Mouse (Mus musculus) cortical plate, adult 2 months (tissue): ENCODE data around the gene 4921501E09Rik. TPM values are rescaled to one million over a fixed set of nuclear protein-coding genes. Genes with fewer than 3 reads are reported as not detected.
"Not testable (repeated sequence)": the region's sequence is repeated elsewhere in the genome, so short reads cannot be mapped to it uniquely, and the experiment has no call there.

Experiments
- H3K27ac ChIP-seq: fragments of 200-500 bp; 2 replicates; pipeline ENCODE4 v1.5.1; 2012; ENCODE audit warnings: low read length, control low read depth, inconsistent platforms; ENCODE audit not compliant: insufficient read depth
- H3K4me1 ChIP-seq: fragments of 200-500 bp; 2 replicates; pipeline ENCODE4 v1.6.1; 2011; ENCODE audit warnings: low read length; ENCODE audit not compliant: control insufficient read depth, insufficient read depth
- H3K4me3 ChIP-seq: fragments of 200-500 bp; 2 replicates; pipeline ENCODE4 v1.5.1; 2011; ENCODE audit warnings: mild to moderate bottlenecking, low read length, control low read depth; ENCODE audit not compliant: insufficient read depth
- CTCF ChIP-seq: fragments of 200-500 bp; IDR thresholded peaks from 2 replicates; pipeline ENCODE4 v1.5.1; 2011; ENCODE audit warnings: mild to moderate bottlenecking, control low read depth, low read length; ENCODE audit not compliant: insufficient read depth; ENCODE audit errors: extremely low read depth
- POLR2A ChIP-seq: fragments of 200-500 bp; IDR thresholded peaks from 2 replicates; pipeline ENCODE4 v1.6.1; 2011; ENCODE audit warnings: mild to moderate bottlenecking, low read length, control low read depth; ENCODE audit not compliant: insufficient read depth; ENCODE audit errors: extremely low read depth
- polyA plus RNA-seq: library from polyadenylated mRNA; depleted of rRNA; stranded (reverse); fragments of >200 nt; gene quantifications from 2 replicates; pipeline ENCODE4 v1.2.3, GENCODE M21; 2012; rRNA removed

4921501E09Rik gene
- polyA plus RNA-seq, 1 experiment, result 0.08 TPM

DNA sequence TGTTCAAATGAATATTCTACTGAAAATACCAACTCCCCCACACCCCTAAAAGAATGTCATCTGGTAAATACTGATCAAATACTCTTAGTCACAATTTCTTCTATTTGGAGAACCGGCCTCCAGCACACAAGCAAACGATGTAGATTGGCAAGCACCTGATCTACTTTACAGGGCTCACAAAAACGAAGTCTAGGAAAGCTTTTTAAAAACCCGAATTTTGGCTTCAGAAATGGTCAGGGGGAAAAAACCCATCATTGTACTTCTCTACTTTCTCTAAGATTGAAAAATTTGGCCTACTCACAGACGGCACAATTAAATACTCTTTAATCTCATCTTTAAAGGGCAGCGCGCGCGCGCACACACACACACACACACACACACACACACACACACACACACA lies 35.5 kb downstream of the 4921501E09Rik start:
- Histone ChIP-seq H3K27ac (no peak overlapping the region), H3K4me1 (no peaks in the 10 kb centered on the region), H3K4me3 (peak overlapping the region; percentile 85; the same call in 1 of the 2 replicates)
- TF ChIP-seq POLR2A (no peak), CTCF (no peak)

DNA sequence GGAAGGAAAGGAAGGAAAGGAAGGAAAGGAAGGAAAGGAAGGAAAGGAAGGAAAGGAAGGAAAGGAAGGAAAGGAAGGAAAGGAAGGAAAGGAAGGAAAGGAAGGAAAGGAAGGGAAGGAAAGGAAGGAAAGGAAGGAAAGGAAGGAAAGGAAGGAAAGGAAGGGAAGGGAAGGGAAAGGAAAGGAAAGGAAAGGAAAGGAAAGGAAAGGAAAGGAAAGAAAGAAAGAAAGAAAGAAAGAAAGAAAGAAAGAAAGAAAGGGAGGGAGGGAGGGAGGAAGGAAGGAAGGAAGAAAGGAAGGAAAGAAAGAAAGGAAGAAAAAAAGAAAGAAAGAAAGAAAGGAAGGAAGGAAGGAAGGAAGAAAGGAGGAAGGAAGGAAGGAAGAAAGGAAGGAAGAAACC lies 47.4 kb downstream of the 4921501E09Rik start:
- not testable (repeated sequence) for H3K27ac ChIP-seq, H3K4me3 ChIP-seq, H3K4me1 ChIP-seq

Other genes starting within 250 kb of the 4921501E09Rik start
- gene Zfp799, start 237.8 kb downstream of the 4921501E09Rik start, polyA plus RNA-seq, result 12.5 and 14.7 TPM in 2 replicates
- gene Zfp870, start 176.4 kb downstream of the 4921501E09Rik start, polyA plus RNA-seq, result 5.2 and 5.5 TPM in 2 replicates
- 17.0 and 18.6 TPM in 2 replicates for gene Cyp4f14, start 150.7 kb downstream of the 4921501E09Rik start, polyA plus RNA-seq
- gene Cyp4f13, start 120.7 kb downstream of the 4921501E09Rik start, polyA plus RNA-seq, result 32.8 and 37.6 TPM in 2 replicates
- 3.1 and 3.2 TPM in 2 replicates for gene Zfp472, start 102.2 kb downstream of the 4921501E09Rik start, polyA plus RNA-seq
- gene Zfp952, start 74.9 kb downstream of the 4921501E09Rik start, polyA plus RNA-seq, result 10.6 and 11.4 TPM in 2 replicates
- 9.7 and 10.1 TPM in 2 replicates for gene Zfp763, start 34.7 kb downstream of the 4921501E09Rik start, polyA plus RNA-seq
- 8.0 and 8.6 TPM in 2 replicates for gene Zfp563, start 21.3 kb upstream of the 4921501E09Rik start, polyA plus RNA-seq
- gene Morc2b, start 71.6 kb upstream of the 4921501E09Rik start, polyA plus RNA-seq, result 4.6 and 5.2 TPM in 2 replicates
- gene Olfr55, start 100.4 kb upstream of the 4921501E09Rik start, polyA plus RNA-seq, result not detected in 2 replicates
- gene Olfr239, start 123.2 kb upstream of the 4921501E09Rik start, polyA plus RNA-seq, result not detected in 2 replicates
- 2.5 and 2.7 TPM in 2 replicates for gene Olfr1564, start 153.6 kb upstream of the 4921501E09Rik start, polyA plus RNA-seq
- 4.9 and 5.0 TPM in 2 replicates for gene Zfp955a, start 187.1 kb upstream of the 4921501E09Rik start, polyA plus RNA-seq
- not detected in 2 replicates for gene Olfr63, start 196.6 kb upstream of the 4921501E09Rik start, polyA plus RNA-seq
- gene Zfp955b, start 221.5 kb upstream of the 4921501E09Rik start, polyA plus RNA-seq, result 10.9 and 12.4 TPM in 2 replicates